Mouse (Mus musculus) embryonic stem cell, embryonic (primary cell): ENCODE data around the gene Wdr66.
"Not testable (repeated sequence)": the region's sequence is repeated elsewhere in the genome, so short reads cannot be mapped to it uniquely, and the experiment has no call there.

ENCODE experiments used
- CTCF ChIA-PET, 4 experiments: fragments of 300-600 bp in 2 of 4; fragments of 350-600 bp in 2 of 4; sonication (Branson Sonifier 250); formaldehyde crosslinking; loops; one replicate each; lab custom pipeline; 2022; ENCODE audit warnings: inconsistent platforms in 2 of 4; lab: Charles Lee
- POLR2A ChIA-PET, 4 experiments: fragments of 300-600 bp in 2 of 4; fragments of 350-600 bp in 2 of 4; sonication (Branson Sonifier 250); formaldehyde crosslinking; loops; one replicate each; lab custom pipeline; 2022; ENCODE audit warnings: antibody characterized with exemption in 4 of 4, inconsistent platforms in 1 of 4; lab: Charles Lee

Wdr66 gene

DNA sequence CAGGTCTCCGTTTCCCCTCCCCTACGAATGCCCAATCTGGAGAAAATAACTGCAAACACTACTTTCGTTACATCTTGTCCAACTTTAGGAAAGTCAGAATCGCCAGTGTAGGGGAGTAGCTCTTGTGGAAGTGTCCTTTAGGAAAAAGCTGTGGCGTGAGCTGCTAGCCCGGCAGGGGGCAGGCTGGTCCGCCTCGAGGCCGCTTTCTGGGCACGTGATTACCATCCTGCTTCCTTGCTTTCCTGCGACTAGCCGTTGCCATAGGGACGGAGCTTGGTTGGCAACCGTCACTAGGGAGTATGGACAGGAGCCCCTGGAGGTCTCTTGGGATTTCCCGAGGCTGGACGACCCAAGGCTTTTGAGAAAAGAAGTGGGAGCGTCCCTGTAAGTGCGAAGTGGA lies at the start of gene Wdr66:
Gene Wdr66, plus strand, starts transcription at position 269 of the 400 bp plus-strand sequence.
- ChIA-PET CTCF (interaction anchor here (0.5 to 1.8 kb wide), 54 partner anchors 10 to 772 kb away, joined by 3 to 13 read pairs (median 4); partner anchors contain the start of genes Bcl7a (in 1 of the 4) and Rhof (in 1 of the 4)), POLR2A (interaction anchor here in 3 of 4 experiments (0.6 to 1.1 kb wide), 17 partner anchors 10 to 1030 kb away, joined by 3 to 9 read pairs (median 5); partner anchors contain the start of gene Vps33a (in 1 of the 3))

DNA sequence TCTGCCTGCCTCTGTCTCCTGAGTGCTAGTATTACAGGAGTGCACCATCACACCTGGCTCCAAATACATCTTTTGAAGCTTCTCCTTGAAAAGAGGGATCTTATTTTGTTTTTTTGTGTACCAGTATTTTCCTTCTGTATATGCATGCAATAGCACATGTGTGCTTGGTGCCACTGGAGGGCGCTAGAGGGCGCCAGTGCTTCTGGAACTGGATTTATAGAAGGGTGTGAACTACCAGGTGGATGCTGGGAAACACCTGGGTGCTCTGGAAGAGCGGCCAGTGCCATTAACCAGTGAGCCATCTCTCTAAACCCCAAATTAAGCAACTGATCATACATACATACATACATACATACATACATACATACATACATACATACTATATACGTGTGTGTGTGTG lies 49.1 kb upstream of the Wdr66 start:
- ChIA-PET CTCF (interaction anchor here (0.6 to 1.3 kb wide), 8 partner anchors 9 to 1020 kb away, joined by 3 to 8 read pairs (median 4); no protein-coding TSS in a partner anchor), POLR2A (interaction anchor here in 1 of 4 experiments (0.9 to 1.3 kb wide), 2 partner anchors 9 to 26 kb away, joined by 4 read pairs; no protein-coding TSS in a partner anchor)

GRCm38 (mm10) chr5:123203591-123203990 lies 48.3 kb upstream of the Wdr66 start:
- CTCF ChIA-PET = interaction anchor here in 3 of 4 experiments (0.7 kb wide), 4 partner anchors 10 to 1019 kb away, joined by 3 to 8 read pairs (median 4); no protein-coding TSS in a partner anchor
- POLR2A ChIA-PET = not testable (repeated sequence)

- POLR2A ChIA-PET = interaction anchor here in 1 of 4 experiments (0.6 kb wide), 1 partner anchor 144 kb away, joined by 3 read pairs; no protein-coding TSS in a partner anchor
- CTCF ChIA-PET = not testable (repeated sequence)
Observed at GRCm38 (mm10) chr5:123222346-123223050, 29.4 kb upstream of the Wdr66 start.

- ChIA-PET CTCF (no interaction called here), POLR2A (interaction anchor here in 1 of 4 experiments (0.6 kb wide), 1 partner anchor 144 kb away, joined by 3 read pairs; no protein-coding TSS in a partner anchor)
Observed at GRCm38 (mm10) chr5:123223051-123223410, 28.9 kb upstream of the Wdr66 start.

DNA sequence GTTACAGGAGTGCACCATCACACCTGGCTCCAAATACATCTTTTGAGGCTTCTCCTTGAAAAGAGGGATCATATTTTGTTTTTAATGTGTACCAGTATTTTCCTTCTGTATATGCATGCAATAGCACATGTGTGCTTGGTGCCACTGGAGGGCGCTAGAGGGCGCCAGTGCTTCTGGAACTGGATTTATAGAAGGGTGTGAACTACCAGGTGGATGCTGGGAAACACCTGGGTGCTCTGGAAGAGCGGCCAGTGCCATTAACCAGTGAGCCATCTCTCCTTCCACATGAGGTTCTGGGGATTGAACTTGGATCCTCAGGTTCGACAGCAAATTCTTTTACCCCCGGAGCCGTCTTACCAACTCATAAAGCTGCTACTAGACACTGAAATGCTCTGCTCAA lies 28.0 kb upstream of the Wdr66 start:
- ChIA-PET CTCF (interaction anchor here in 1 of 4 experiments (0.9 kb wide), 1 partner anchor 11 kb away, joined by 3 read pairs; no protein-coding TSS in a partner anchor), POLR2A (interaction anchor here in 1 of 4 experiments (0.6 kb wide), 1 partner anchor 74 kb away, joined by 9 read pairs; no protein-coding TSS in a partner anchor)

DNA sequence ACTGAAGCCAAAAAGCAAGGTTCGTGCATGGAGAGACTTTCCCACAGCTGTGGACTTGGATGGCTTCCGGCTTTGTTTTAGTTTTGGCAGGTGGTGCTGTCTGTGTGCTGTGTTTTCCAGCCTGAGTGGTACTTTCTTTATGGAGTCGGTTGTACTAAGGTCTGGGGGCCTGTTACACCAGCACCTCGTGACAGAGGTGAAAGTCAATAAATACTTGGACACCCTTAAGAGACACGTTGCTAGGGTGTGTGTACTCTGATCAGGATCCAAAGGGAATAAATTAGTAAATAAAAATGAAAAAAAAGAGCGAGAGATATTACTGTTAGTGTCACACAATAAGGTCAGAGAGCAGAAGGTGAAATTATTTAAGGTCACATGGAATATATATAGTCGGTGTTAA lies 25.1 kb upstream of the Wdr66 start:
- POLR2A ChIA-PET = no interaction called here

DNA sequence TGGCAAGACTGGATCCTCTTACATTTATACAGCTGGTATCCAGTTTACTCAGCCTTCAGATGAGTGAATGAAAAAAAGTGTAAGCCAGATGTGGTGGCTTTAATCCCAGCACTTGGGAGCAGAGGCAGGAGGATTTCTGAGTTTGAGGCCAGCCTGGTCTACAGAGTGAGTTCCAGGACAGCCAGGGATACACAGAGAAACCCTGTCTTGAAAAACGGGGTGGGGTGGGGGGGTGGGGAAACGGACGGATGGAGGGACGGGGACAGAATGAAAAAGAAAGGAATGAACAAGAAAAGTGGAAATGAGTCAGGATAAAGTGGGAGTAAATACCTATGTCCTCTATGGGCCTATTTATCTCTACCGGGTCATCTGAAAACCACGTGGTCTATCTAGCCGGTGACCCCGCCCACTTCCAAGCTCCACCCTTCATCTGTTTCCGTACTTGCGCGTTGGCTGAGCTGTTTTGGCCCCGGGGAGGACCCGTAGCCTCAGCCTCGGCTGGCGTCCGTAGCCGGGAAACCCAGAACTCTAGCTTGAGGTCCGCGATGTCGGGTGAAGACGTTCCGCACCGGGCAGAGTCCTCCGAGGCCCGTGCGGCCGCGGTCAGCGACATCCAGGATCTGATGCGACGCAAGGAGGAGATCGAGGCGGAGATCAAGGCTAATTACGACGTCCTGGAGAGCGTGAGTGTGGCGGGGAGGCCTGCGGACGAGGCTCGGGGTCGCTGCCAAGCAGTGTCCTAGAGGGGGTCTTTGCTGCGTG lies 24.0 kb upstream of the Wdr66 start:
- CTCF ChIA-PET = interaction anchor here (0.5 to 2.0 kb wide), 18 partner anchors 8 to 1350 kb away, joined by 3 to 9 read pairs (median 4); partner anchors contain the start of genes Wdr66 (in 3 of the 4) and Rhof (in 1 of the 4)
- POLR2A ChIA-PET = interaction anchor here in 3 of 4 experiments (0.5 to 1.5 kb wide), 27 partner anchors 9 to 654 kb away, joined by 3 to 7 read pairs (median 4); partner anchors contain the start of genes Wdr66 (in 2 of the 3), Diablo (in 1 of the 3), Kntc1 (in 1 of the 3) and Mlxip (in 1 of the 3)

More for the DNA sequence above, 25.1 kb upstream of the Wdr66 start:
- CTCF ChIA-PET = interaction anchor here in 3 of 4 experiments (0.5 to 2.0 kb wide), 4 partner anchors 10 to 94 kb away, joined by 3 to 9 read pairs (median 6); partner anchors contain the start of genes Rhof (in 1 of the 3) and Wdr66 (in 1 of the 3)

GRCm38 (mm10) chr5:123228524-123228922 lies 23.4 kb upstream of the Wdr66 start:
- ChIA-PET POLR2A (interaction anchor here in 3 of 4 experiments (0.5 to 1.5 kb wide), 25 partner anchors 9 to 654 kb away, joined by 3 to 7 read pairs (median 4); partner anchors contain the start of genes Wdr66 (in 2 of the 3), Diablo (in 1 of the 3), Kntc1 (in 1 of the 3) and Mlxip (in 1 of the 3)), CTCF (interaction anchor here in 3 of 4 experiments (0.6 to 2.0 kb wide), 13 partner anchors 8 to 165 kb away, joined by 3 to 9 read pairs (median 4); partner anchors contain the start of genes Wdr66 (in 2 of the 3) and Rhof (in 1 of the 3))

GRCm38 (mm10) chr5:123229296-123229695 lies 22.6 kb upstream of the Wdr66 start:
- CTCF ChIA-PET = no interaction called here

GRCm38 (mm10) chr5:123232180-123232579 lies 19.7 kb upstream of the Wdr66 start:
- POLR2A ChIA-PET = interaction anchor here in 2 of 4 experiments (0.7 to 1.6 kb wide), 2 partner anchors 10 to 292 kb away, joined by 4 to 6 read pairs; no protein-coding TSS in a partner anchor

More at GRCm38 (mm10) chr5:123229296-123229695, 22.6 kb upstream of the Wdr66 start:
- POLR2A ChIA-PET = interaction anchor here in 2 of 4 experiments (1.2 to 2.4 kb wide), 3 partner anchors 10 to 27 kb away, joined by 4 to 5 read pairs (median 4); no protein-coding TSS in a partner anchor

DNA sequence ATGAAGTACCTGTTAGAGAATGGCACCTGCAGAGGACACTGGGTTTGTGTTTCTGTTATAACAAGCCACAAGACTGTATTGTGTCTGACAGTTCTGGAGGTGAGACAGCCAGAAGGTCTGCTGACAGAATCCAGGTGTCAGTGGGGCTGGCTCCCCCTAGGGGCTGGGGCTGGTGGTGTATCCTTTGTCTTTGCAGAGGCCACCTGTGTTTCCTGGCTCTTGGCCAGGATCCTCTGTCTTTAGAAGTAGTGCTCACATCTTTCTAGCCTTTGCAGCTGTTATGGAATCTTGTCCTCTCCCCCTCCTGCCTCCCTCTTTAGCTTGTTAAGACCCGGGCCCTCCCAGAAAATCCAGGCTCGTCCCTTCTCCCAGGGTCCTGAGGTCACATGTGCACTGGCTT lies 16.2 kb upstream of the Wdr66 start:
- ChIA-PET POLR2A (interaction anchor here in 1 of 4 experiments (0.6 to 1.2 kb wide), 3 partner anchors 16 to 97 kb away, joined by 3 to 6 read pairs (median 3); partner anchors contain the start of gene Wdr66), CTCF (interaction anchor here in 3 of 4 experiments (0.6 to 1.3 kb wide), 6 partner anchors 8 to 278 kb away, joined by 3 to 6 read pairs (median 3); partner anchors contain the start of gene Rhof (in 1 of the 3))

More at GRCm38 (mm10) chr5:123232180-123232579, 19.7 kb upstream of the Wdr66 start:
- CTCF ChIA-PET = interaction anchor here (0.5 to 1.0 kb wide), 4 partner anchors 14 to 382 kb away, joined by 3 to 5 read pairs (median 4); no protein-coding TSS in a partner anchor

GRCm38 (mm10) chr5:123236426-123236825 lies 15.5 kb upstream of the Wdr66 start:
- POLR2A ChIA-PET = interaction anchor here in 2 of 4 experiments (0.6 to 1.2 kb wide), 3 partner anchors 16 to 102 kb away, joined by 3 to 6 read pairs (median 4); partner anchors contain the start of gene Wdr66 (in 1 of the 2)
- CTCF ChIA-PET = interaction anchor here in 3 of 4 experiments (0.5 to 1.3 kb wide), 7 partner anchors 9 to 308 kb away, joined by 3 to 6 read pairs (median 3); partner anchors contain the start of genes Rhof (in 1 of the 3) and Wdr66 (in 1 of the 3)

- POLR2A ChIA-PET = interaction anchor here in 2 of 4 experiments (0.7 to 1.4 kb wide), 5 partner anchors 10 to 136 kb away, joined by 3 to 7 read pairs (median 3); partner anchors contain the start of gene Wdr66 (in 1 of the 2)
- CTCF ChIA-PET = interaction anchor here in 2 of 4 experiments (0.9 to 1.3 kb wide), 3 partner anchors 12 to 175 kb away, joined by 3 read pairs; partner anchors contain the start of gene Wdr66 (in 1 of the 2)
Observed at GRCm38 (mm10) chr5:123239501-123239900, 12.4 kb upstream of the Wdr66 start.

DNA sequence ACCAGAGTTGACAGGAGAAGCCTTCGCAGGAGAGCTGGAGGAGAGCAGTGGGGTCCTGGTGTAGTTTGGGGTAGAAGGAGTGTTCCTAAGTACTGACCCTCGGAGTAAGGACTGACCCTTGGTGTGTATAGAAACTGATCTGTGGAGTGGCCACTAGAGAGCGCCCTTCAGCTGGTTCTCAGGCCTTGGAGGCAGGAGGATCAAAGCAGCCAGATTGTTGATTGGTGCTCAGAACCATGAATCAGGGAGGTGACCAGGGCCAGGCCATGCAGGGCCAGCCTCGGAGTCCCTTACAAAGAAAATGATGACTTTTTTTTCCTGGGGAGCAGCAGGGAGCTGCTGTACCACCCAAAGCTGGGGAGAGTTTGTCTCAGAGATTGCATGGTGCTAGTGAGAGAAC lies 6.4 kb upstream of the Wdr66 start:
- CTCF ChIA-PET = interaction anchor here (0.5 to 1.6 kb wide), 27 partner anchors 9 to 1435 kb away, joined by 3 to 7 read pairs (median 3); no protein-coding TSS in a partner anchor
- POLR2A ChIA-PET = interaction anchor here in 1 of 4 experiments (0.6 to 1.5 kb wide), 2 partner anchors 12 to 182 kb away, joined by 3 to 4 read pairs; no protein-coding TSS in a partner anchor

- CTCF ChIA-PET = interaction anchor here (0.6 to 1.8 kb wide), 43 partner anchors 10 to 772 kb away, joined by 3 to 13 read pairs (median 4); partner anchors contain the start of genes Bcl7a (in 1 of the 4) and Rhof (in 1 of the 4)
- POLR2A ChIA-PET = interaction anchor here in 2 of 4 experiments (0.6 to 1.1 kb wide), 16 partner anchors 9 to 1029 kb away, joined by 3 to 9 read pairs (median 5); partner anchors contain the start of gene Vps33a (in 1 of the 2)
Observed at GRCm38 (mm10) chr5:123251390-123251789, 512 bp upstream of the Wdr66 start.
